ENCODE assay signal across 8 mouse cellular contexts in the genomic region with DNA sequence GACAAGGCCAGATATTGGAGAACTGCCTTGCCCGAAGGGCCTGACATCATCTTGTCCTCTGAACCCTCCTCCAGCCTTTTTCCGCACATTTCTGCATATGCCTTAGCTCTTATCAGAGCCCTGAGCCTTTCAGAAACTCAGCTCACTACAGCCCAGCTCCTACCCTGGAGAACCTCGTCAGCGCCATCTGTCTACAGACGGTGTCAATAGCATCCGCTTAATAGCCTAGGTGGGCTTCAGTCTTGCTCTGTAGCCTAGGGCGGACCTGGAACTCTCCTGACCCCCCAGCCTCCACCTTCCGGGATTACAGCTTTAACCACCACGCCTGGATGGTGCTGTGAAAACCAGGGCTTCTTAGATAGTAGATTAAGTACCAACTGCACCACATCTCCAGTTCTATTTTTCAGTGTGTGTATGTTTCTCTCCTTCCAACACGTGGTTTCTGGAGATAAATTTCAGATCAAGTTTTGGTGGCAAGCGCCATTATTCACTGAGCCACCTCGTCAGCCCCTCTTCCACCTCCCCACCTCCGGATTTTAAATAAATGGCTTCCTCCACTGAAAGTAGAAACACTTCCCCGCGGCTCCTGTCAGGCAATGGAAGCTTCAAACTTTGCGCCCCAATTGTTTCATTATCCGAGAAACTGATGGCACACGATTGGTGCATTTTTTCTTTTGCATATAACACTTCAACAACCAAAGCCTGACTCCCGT. TPM values are rescaled to one million over a fixed set of nuclear protein-coding genes. Genes with fewer than 3 reads are reported as not detected.
DNase-seq lines count a peak whose midpoint lies in the region; ATAC-seq and TF ChIP-seq lines count a peak whose summit lies in the region.

No protein-coding gene starts in this region.

- no peak for TF ChIP-seq POLR2A in spleen, adult 2 months (IDR thresholded peaks at IDR 0.05; ENCODE audit: low read depth, low read length)

- no peaks in the 10 kb centered on the region for H3K9me3 ChIP-seq in embryonic facial prominence, embryonic 10.5 days
- no peaks in the 10 kb centered on the region for H3K9me3 ChIP-seq in limb, embryonic 13.5 days
- H3K9me3 ChIP-seq in midbrain, embryonic 15.5 days = no peaks in the 10 kb centered on the region

- peak; percentile 53 to 59 for DNase-seq in urinary bladder, adult 18-20 months (ENCODE audit: low spot score in 2 of 2)
- DNase-seq in urinary bladder, postnatal 10 days (ENCODE audit: low spot score) = no peak
- peak; percentile 82 for DNase-seq in embryonic facial prominence, embryonic 10.5 days (ENCODE audit: low spot score)
- DNase-seq in heart, adult 11 months = peak; percentile 98
- peak; percentile 83 for DNase-seq in kidney, adult 18-20 months
- peak; percentile 75 to 84 for DNase-seq in spleen, adult 2 months (ENCODE audit: low read depth in 1 of 2, low spot score in 2 of 2)

- peak overlapping the region; percentile 70 for H3K9ac ChIP-seq in limb, embryonic 13.5 days
- H3K9ac ChIP-seq in midbrain, embryonic 15.5 days = peak overlapping the region; percentile 39

- H3K4me3 ChIP-seq in embryonic facial prominence, embryonic 10.5 days = peak overlapping the region; percentile 65
- H3K4me3 ChIP-seq in limb, embryonic 13.5 days = peak overlapping the region; percentile 56
- H3K4me3 ChIP-seq in midbrain, embryonic 15.5 days = peak overlapping the region; percentile 48
- peak overlapping the region; percentile 72 for H3K4me3 ChIP-seq in spleen, adult 2 months (ENCODE audit: extremely low read depth, insufficient read depth, insufficient read length)

- WGBS in embryonic facial prominence, embryonic 10.5 days = 8% methylated on average over 19 of the region's 19 CpGs
- 6% methylated on average over 19 of the region's 19 CpGs for WGBS in limb, embryonic 13.5 days
- 7% methylated on average over 19 of the region's 19 CpGs for WGBS in midbrain, embryonic 15.5 days
- under 1% methylated on average over 19 of the region's 19 CpGs for WGBS in spleen, adult 2 months

- no peak for ATAC-seq in limb, embryonic 13.5 days (ENCODE audit: low FRiP score, low read depth)
- no peak for ATAC-seq in midbrain, embryonic 15.5 days (replicated peaks)

- peak overlapping the region; percentile 82 for H3K4me2 ChIP-seq in limb, embryonic 13.5 days (replicated peaks)
- H3K4me2 ChIP-seq in midbrain, embryonic 15.5 days = peak overlapping the region; percentile 73

- H3K4me1 ChIP-seq in embryonic facial prominence, embryonic 10.5 days = peaks cover 31% of the 10 kb centered on the region
- peaks cover 29% of the 10 kb centered on the region for H3K4me1 ChIP-seq in limb, embryonic 13.5 days
- peaks cover 33% of the 10 kb centered on the region for H3K4me1 ChIP-seq in midbrain, embryonic 15.5 days
- peaks cover 22% of the 10 kb centered on the region; the same call in 1 of the 2 replicates for H3K4me1 ChIP-seq in spleen, adult 2 months (ENCODE audit: control insufficient read depth, insufficient read depth, insufficient read length)

- peak overlapping the region; percentile 83 for H3K27ac ChIP-seq in embryonic facial prominence, embryonic 10.5 days (replicated peaks)
- H3K27ac ChIP-seq in limb, embryonic 13.5 days = peak overlapping the region; percentile 77
- peak overlapping the region; percentile 77 for H3K27ac ChIP-seq in midbrain, embryonic 15.5 days
- peak overlapping the region; percentile 90 for H3K27ac ChIP-seq in spleen, adult 2 months (ENCODE audit: insufficient read depth, low read length)

- H3K36me3 ChIP-seq in embryonic facial prominence, embryonic 10.5 days (replicated peaks) = no peaks in the 10 kb centered on the region
- no peaks in the 10 kb centered on the region for H3K36me3 ChIP-seq in limb, embryonic 13.5 days
- no peaks in the 10 kb centered on the region for H3K36me3 ChIP-seq in midbrain, embryonic 15.5 days (replicated peaks)
- no peaks in the 10 kb centered on the region for H3K36me3 ChIP-seq in spleen, adult 2 months (ENCODE audit: control insufficient read depth, insufficient read depth, low read length)

- TF ChIP-seq CTCF in spleen, adult 2 months (IDR thresholded peaks at IDR 0.05; ENCODE audit: extremely low read depth, insufficient read depth, insufficient read length, insufficient replicate concordance) = peak; percentile 82; the same call in 1 of the 2 replicates

- H3K27me3 ChIP-seq in embryonic facial prominence, embryonic 10.5 days (replicated peaks; ENCODE audit: low read depth, poor library complexity, severe bottlenecking) = no peaks in the 10 kb centered on the region
- no peaks in the 10 kb centered on the region for H3K27me3 ChIP-seq in limb, embryonic 13.5 days
- H3K27me3 ChIP-seq in midbrain, embryonic 15.5 days (replicated peaks) = no peaks in the 10 kb centered on the region
- H3K27me3 ChIP-seq in spleen, adult 2 months (ENCODE audit: control insufficient read depth, insufficient read depth, low read length) = no peaks in the 10 kb centered on the region

RNA-seq across cellular contexts. Expression of gene Bicra, which starts 4.3 kb away (rescaled TPM):
- 8.9 and 9.2 TPM in 2 replicates for polyA plus RNA-seq in embryonic facial prominence, embryonic 10.5 days (2016; fragmentation: Nextera tagmentation; extraction: Ambion mirVana)
- polyA plus RNA-seq in limb, embryonic 13.5 days (2015; fragmentation: Nextera tagmentation; extraction: Ambion mirVana) = 8.6 and 8.7 TPM in 2 replicates
- 9.2 TPM in 2 replicates for polyA plus RNA-seq in midbrain, embryonic 15.5 days (2015; fragmentation: Nextera tagmentation; extraction: Ambion mirVana)
- polyA plus RNA-seq in spleen, adult 2 months (2012; rRNA removed) = 40.4 and 50.6 TPM in 2 replicates

RNA-seq across cellular contexts. Expression of gene Zfp541, which starts 9.6 kb away (rescaled TPM):
- 0.05 TPM in 1 of 2 replicates, not detected in the other for polyA plus RNA-seq in embryonic facial prominence, embryonic 10.5 days (2016; fragmentation: Nextera tagmentation; extraction: Ambion mirVana)
- polyA plus RNA-seq in limb, embryonic 13.5 days (2015; fragmentation: Nextera tagmentation; extraction: Ambion mirVana) = 0.04 and 0.08 TPM in 2 replicates
- 0.05 and 0.10 TPM in 2 replicates for polyA plus RNA-seq in midbrain, embryonic 15.5 days (2015; fragmentation: Nextera tagmentation; extraction: Ambion mirVana)
- polyA plus RNA-seq in spleen, adult 2 months (2012; rRNA removed) = 0.02 and 0.05 TPM in 2 replicates

RNA-seq across cellular contexts. Expression of gene Napa, which starts 46.2 kb away (rescaled TPM):
- polyA plus RNA-seq in embryonic facial prominence, embryonic 10.5 days (2016; fragmentation: Nextera tagmentation; extraction: Ambion mirVana) = 200 and 202 TPM in 2 replicates
- 232 and 245 TPM in 2 replicates for polyA plus RNA-seq in limb, embryonic 13.5 days (2015; fragmentation: Nextera tagmentation; extraction: Ambion mirVana)
- 224 and 234 TPM in 2 replicates for polyA plus RNA-seq in midbrain, embryonic 15.5 days (2015; fragmentation: Nextera tagmentation; extraction: Ambion mirVana)
- polyA plus RNA-seq in spleen, adult 2 months (2012; rRNA removed) = 150 and 151 TPM in 2 replicates
